Mouse (Mus musculus) splenic B cell, adult 2 months (primary cell): Measurements from ENCODE around the gene Cd3e.

ENCODE experiments used
- DNase-seq: peaks from one replicate; pipeline ENCODE4 v3.0.0-alpha.2; 2011; ENCODE audit warnings: low read depth, low spot score
- H3K27me3 ChIP-seq: 2 replicates; pipeline ENCODE4 v1.6.1; 2012; ENCODE audit warnings: mild to moderate bottlenecking, low read length, moderate library complexity, mixed read lengths; ENCODE audit not compliant: control insufficient read depth, poor library complexity, insufficient read depth, severe bottlenecking
- H3K36me3 ChIP-seq: 2 replicates; pipeline ENCODE4 v1.6.1; 2012; ENCODE audit warnings: mild to moderate bottlenecking, low read length, moderate library complexity, mixed read lengths; ENCODE audit not compliant: control insufficient read depth, poor library complexity, insufficient read depth, severe bottlenecking

The Cd3e gene

GRCm38 (mm10) chr9:45034526-45034925 is 25.1 kb upstream of the Cd3e start:
- DNase-seq = no peak
- Histone ChIP-seq H3K27me3 (no peaks in the 10 kb centered on the region; the same call in 1 of the 2 replicates), H3K36me3 (no peaks in the 10 kb centered on the region)

- no peaks in the 10 kb centered on the region; the same call in 1 of the 2 replicates for H3K27me3 ChIP-seq
- no peak for DNase-seq
- no peaks in the 10 kb centered on the region for H3K36me3 ChIP-seq
Measured at GRCm38 (mm10) chr9:45032261-45032660, 22.8 kb upstream of the Cd3e start.

- no peaks in the 10 kb centered on the region; the same call in 1 of the 2 replicates for H3K27me3 ChIP-seq
- H3K36me3 ChIP-seq = no peaks in the 10 kb centered on the region
- peak; percentile 71 for DNase-seq
Measured at GRCm38 (mm10) chr9:45030341-45030740, 20.9 kb upstream of the Cd3e start.

GRCm38 (mm10) chr9:45027376-45027775 is 17.9 kb upstream of the Cd3e start:
- no peak for DNase-seq
- H3K36me3 ChIP-seq = no peaks in the 10 kb centered on the region

GRCm38 (mm10) chr9:45024187-45024586 is 14.8 kb upstream of the Cd3e start:
- no peaks in the 10 kb centered on the region for H3K36me3 ChIP-seq
- no peaks in the 10 kb centered on the region for H3K27me3 ChIP-seq
- no peak for DNase-seq

More at GRCm38 (mm10) chr9:45027376-45027775, 17.9 kb upstream of the Cd3e start:
- no peaks in the 10 kb centered on the region for H3K27me3 ChIP-seq

GRCm38 (mm10) chr9:45023638-45024037 is 14.2 kb upstream of the Cd3e start:
- no peaks in the 10 kb centered on the region for H3K36me3 ChIP-seq

GRCm38 (mm10) chr9:45022800-45023199 is 13.4 kb upstream of the Cd3e start:
- peak; percentile 87 for DNase-seq
- no peaks in the 10 kb centered on the region for H3K36me3 ChIP-seq
- no peaks in the 10 kb centered on the region for H3K27me3 ChIP-seq

More at GRCm38 (mm10) chr9:45023638-45024037, 14.2 kb upstream of the Cd3e start:
- no peak for DNase-seq
- no peaks in the 10 kb centered on the region for H3K27me3 ChIP-seq

GRCm38 (mm10) chr9:45018031-45018430 is 8.6 kb upstream of the Cd3e start:
- Histone ChIP-seq H3K27me3 (no peaks in the 10 kb centered on the region), H3K36me3 (no peaks in the 10 kb centered on the region)
- DNase-seq = no peak

- no peak for DNase-seq
- H3K36me3 ChIP-seq = no peaks in the 10 kb centered on the region
- H3K27me3 ChIP-seq = no peaks in the 10 kb centered on the region
Measured at GRCm38 (mm10) chr9:45015841-45016240, 6.4 kb upstream of the Cd3e start.

- DNase-seq = peak; percentile 64
- no peaks in the 10 kb centered on the region for H3K27me3 ChIP-seq
- no peaks in the 10 kb centered on the region for H3K36me3 ChIP-seq
Measured at GRCm38 (mm10) chr9:45014879-45015278, 5.5 kb upstream of the Cd3e start.

GRCm38 (mm10) chr9:45011291-45011690 is 1.9 kb upstream of the Cd3e start:
- DNase-seq = no peak
- no peaks in the 10 kb centered on the region for H3K27me3 ChIP-seq
- H3K36me3 ChIP-seq = no peaks in the 10 kb centered on the region

GRCm38 (mm10) chr9:45010461-45010860 is 1.0 kb upstream of the Cd3e start:
- no peaks in the 10 kb centered on the region for H3K27me3 ChIP-seq
- DNase-seq = no peak
- no peaks in the 10 kb centered on the region for H3K36me3 ChIP-seq

- no peak for DNase-seq
- H3K36me3 ChIP-seq = no peaks in the 10 kb centered on the region
- no peaks in the 10 kb centered on the region for H3K27me3 ChIP-seq
Measured at GRCm38 (mm10) chr9:45008342-45008741, 1.1 kb downstream of the Cd3e start.

- Histone ChIP-seq H3K27me3 (no peaks in the 10 kb centered on the region), H3K36me3 (no peaks in the 10 kb centered on the region)
- no peak for DNase-seq
Measured at GRCm38 (mm10) chr9:45007404-45007803, 2.0 kb downstream of the Cd3e start.

GRCm38 (mm10) chr9:45000249-45000648 is 9.2 kb downstream of the Cd3e start:
- no peak for DNase-seq
- H3K36me3 ChIP-seq = no peaks in the 10 kb centered on the region
- no peaks in the 10 kb centered on the region for H3K27me3 ChIP-seq

GRCm38 (mm10) chr9:44999776-45000175 is 9.7 kb downstream of the Cd3e start:
- no peak for DNase-seq
- Histone ChIP-seq H3K27me3 (no peaks in the 10 kb centered on the region), H3K36me3 (no peaks in the 10 kb centered on the region)
